Mouse (Mus musculus) CH12.LX (cell line): Measurements from ENCODE around the gene Mrln. TPM values are rescaled to one million over a fixed set of nuclear protein-coding genes. Genes with fewer than 3 reads are reported as not detected.

ENCODE experiments used
- DNase-seq: peaks from one replicate; pipeline ENCODE4 v3.0.0-alpha.2; 2013; ENCODE audit errors: extremely low read depth
- H3K27ac ChIP-seq: 2 replicates; pipeline ENCODE4 v1.5.1; 2012; ENCODE audit warnings: low read depth, mild to moderate bottlenecking, control low read depth, moderate library complexity; ENCODE audit not compliant: insufficient read depth
- H3K27me3 ChIP-seq: replicated peaks from 2 replicates; pipeline ENCODE3; 2012; ENCODE audit warnings: inconsistent platforms
- H3K36me3 ChIP-seq, 2 experiments: replicated peaks in 1 of 2; 2 replicates each; pipeline versions ENCODE3 to v1.6.1; 2012; ENCODE audit warnings: inconsistent platforms in 1 of 2, low read length in 1 of 2, mild to moderate bottlenecking in 1 of 2, mixed read lengths in 1 of 2, moderate library complexity in 1 of 2; ENCODE audit not compliant: control insufficient read depth in 1 of 2, insufficient read depth in 1 of 2
- H3K4me1 ChIP-seq, 2 experiments: 2 replicates each; pipeline ENCODE4 v1.6.1; 2012; ENCODE audit warnings: inconsistent platforms in 1 of 2, moderate library complexity in 1 of 2; ENCODE audit not compliant: insufficient read depth in 2 of 2, control insufficient read depth in 1 of 2
- H3K4me2 ChIP-seq: 2 replicates; pipeline ENCODE4 v1.6.1; 2012; ENCODE audit warnings: low read depth, mild to moderate bottlenecking, control low read depth; ENCODE audit not compliant: poor library complexity, insufficient read depth, severe bottlenecking
- H3K4me3 ChIP-seq, 3 experiments: fragments of 150-350 bp in 1 of 3; sonication (generic) in 1 of 3; replicated peaks in 1 of 3; 2 replicates each; pipeline versions ENCODE3 to v1.5.1; 2011 to 2012; ENCODE audit warnings: low read depth in 2 of 3, low read length in 2 of 3, mild to moderate bottlenecking in 2 of 3, moderate library complexity in 2 of 3, control low read depth in 1 of 3, improper control_type of control experiment in 1 of 3, inconsistent platforms in 1 of 3, mixed read lengths in 1 of 3; ENCODE audit not compliant: poor library complexity in 1 of 3
- H3K79me2 ChIP-seq: replicated peaks from 2 replicates; pipeline ENCODE4 v1.6.1; 2012; ENCODE audit warnings: mild to moderate bottlenecking, moderate library complexity; ENCODE audit not compliant: control insufficient read depth, poor library complexity, insufficient read depth, severe bottlenecking; ENCODE audit errors: extremely low read depth
- H3K9ac ChIP-seq: 2 replicates; pipeline ENCODE4 v1.6.1; 2012; ENCODE audit warnings: low read depth, mild to moderate bottlenecking, control low read depth, moderate library complexity; ENCODE audit not compliant: insufficient read depth
- H3K9me3 ChIP-seq: replicated peaks from 2 replicates; pipeline ENCODE3; 2012; ENCODE audit warnings: low read length, inconsistent platforms, mixed read lengths
- CHD1 ChIP-seq: IDR thresholded peaks from 2 replicates; pipeline ENCODE4 v1.6.1; 2012; ENCODE audit warnings: low read depth, low read length, improper control_type of control experiment, inconsistent platforms
- CHD2 ChIP-seq: IDR thresholded peaks from 2 replicates; pipeline ENCODE4 v1.6.1; 2011; ENCODE audit warnings: low read length, improper control_type of control experiment
- CTCF ChIP-seq, 2 experiments: IDR thresholded peaks in 1 of 2; conservative IDR thresholded peaks in 1 of 2; 2 replicates each; pipeline ENCODE4 v1.5.1; 2011 to 2012; ENCODE audit warnings: low read depth in 2 of 2, low read length in 2 of 2, improper control_type of control experiment in 1 of 2, inconsistent platforms in 1 of 2, mild to moderate bottlenecking in 1 of 2, moderate library complexity in 1 of 2
- GABPA ChIP-seq: IDR thresholded peaks from 2 replicates; pipeline ENCODE4 v1.6.1; 2012; ENCODE audit warnings: low read depth, low read length, improper control_type of control experiment, inconsistent platforms; ENCODE audit not compliant: insufficient replicate concordance
- HCFC1 ChIP-seq: IDR thresholded peaks from 2 replicates; pipeline ENCODE4 v1.6.1; 2012; ENCODE audit warnings: low read depth, mild to moderate bottlenecking, inconsistent platforms, low read length, improper control_type of control experiment
- JUND ChIP-seq: conservative IDR thresholded peaks from 2 replicates; pipeline ENCODE4 v1.6.1; 2011; ENCODE audit warnings: low read depth, low read length, improper control_type of control experiment
- KAT2A ChIP-seq: IDR thresholded peaks from 2 replicates; pipeline ENCODE4 v1.6.1; 2012; ENCODE audit warnings: low read length, improper control_type of control experiment, inconsistent platforms; ENCODE audit not compliant: insufficient replicate concordance
- MAZ ChIP-seq: IDR thresholded peaks from 2 replicates; pipeline ENCODE4 v1.6.1; 2012; ENCODE audit warnings: low read depth, mild to moderate bottlenecking, inconsistent platforms, low read length, improper control_type of control experiment, moderate library complexity
- MEF2A ChIP-seq: IDR thresholded peaks from 2 replicates; pipeline ENCODE4 v1.6.1; 2014; ENCODE audit warnings: low read depth, mild to moderate bottlenecking, inconsistent platforms, low read length, improper control_type of control experiment, borderline replicate concordance
- MXI1 ChIP-seq: IDR thresholded peaks from 2 replicates; pipeline ENCODE4 v1.6.1; 2011; ENCODE audit warnings: mild to moderate bottlenecking, low read depth, low read length, improper control_type of control experiment
- MYC ChIP-seq: IDR thresholded peaks from 2 replicates; pipeline ENCODE4 v1.6.1; 2011; ENCODE audit warnings: low read depth, mild to moderate bottlenecking, improper control_type of control experiment, low read length
- NELFE ChIP-seq: IDR thresholded peaks from 2 replicates; pipeline ENCODE4 v1.6.1; 2011; ENCODE audit warnings: low read depth, low read length, improper control_type of control experiment
- NRF1 ChIP-seq: IDR thresholded peaks from 2 replicates; pipeline ENCODE4 v1.6.1; 2014; ENCODE audit warnings: low read depth, mild to moderate bottlenecking, inconsistent platforms, low read length, improper control_type of control experiment, moderate library complexity
- PAX5 ChIP-seq: IDR thresholded peaks from 2 replicates; pipeline ENCODE4 v1.6.1; 2012; ENCODE audit warnings: low read length, inconsistent platforms, mixed read lengths
- POLR2A ChIP-seq: IDR thresholded peaks from 2 replicates; pipeline ENCODE4 v1.6.1; 2011; ENCODE audit warnings: low read depth, mild to moderate bottlenecking, improper control_type of control experiment, low read length
- POLR2AphosphoS2 ChIP-seq: IDR thresholded peaks from 2 replicates; pipeline ENCODE4 v1.6.1; 2011; ENCODE audit warnings: low read depth, low read length, improper control_type of control experiment
- RAD21 ChIP-seq: IDR thresholded peaks from 2 replicates; pipeline ENCODE4 v1.6.1; 2011; ENCODE audit warnings: low read depth, mild to moderate bottlenecking, low read length, improper control_type of control experiment, moderate library complexity
- RCOR1 ChIP-seq: conservative IDR thresholded peaks from 2 replicates; pipeline ENCODE4 v1.6.1; 2012; ENCODE audit warnings: low read depth, mild to moderate bottlenecking, inconsistent platforms, low read length, improper control_type of control experiment
- SMC3 ChIP-seq: IDR thresholded peaks from 2 replicates; pipeline ENCODE4 v1.6.1; 2011; ENCODE audit warnings: low read depth, low read length, improper control_type of control experiment
- TBP ChIP-seq: conservative IDR thresholded peaks from 2 replicates; pipeline ENCODE4 v1.6.1; 2011; ENCODE audit warnings: low read depth, low read length, improper control_type of control experiment
- UBTF ChIP-seq: IDR thresholded peaks from 2 replicates; pipeline ENCODE4 v1.6.1; 2012; ENCODE audit warnings: low read depth, mild to moderate bottlenecking, inconsistent platforms, low read length, improper control_type of control experiment, moderate library complexity
- ZKSCAN1 ChIP-seq: IDR thresholded peaks from 2 replicates; pipeline ENCODE4 v1.6.1; 2012; ENCODE audit warnings: low read depth, inconsistent platforms, low read length, improper control_type of control experiment, borderline replicate concordance
- ZMIZ1 ChIP-seq: IDR thresholded peaks from 2 replicates; pipeline ENCODE4 v1.6.1; 2012; ENCODE audit warnings: low read depth, mild to moderate bottlenecking, inconsistent platforms, low read length, improper control_type of control experiment
- dilution Hi-C: fragments of 300-500 bp; cut with MboI; formaldehyde crosslinking; loops from 2 replicates; pipeline ENCODE4 v1.14.3; 2020; ENCODE audit warnings: low sequenced_read_pairs; ENCODE audit not compliant: extremely low pct_unique_long_range_greater_than_20kb, extremely low pct_ligation_motif_present
- in situ Hi-C: fragments of 300-500 bp; cut with MboI; formaldehyde crosslinking; loops from 3 replicates; pipeline ENCODE4 v1.14.3; 2019; ENCODE audit warnings: low sequenced_read_pairs, low pct_ligation_motif_present, low pct_unique_long_range_greater_than_20kb, mixed read lengths
- polyA plus RNA-seq: library from polyadenylated mRNA; unstranded; fragments of >175 nt; gene quantifications from 2 replicates; pipeline ENCODE4 v1.2.1, GENCODE M21; 2012; ENCODE audit warnings: low read depth; ENCODE audit not compliant: insufficient read length
- total RNA-seq, 2 experiments: library from RNA; depleted of rRNA; stranded (reverse); fragments of 300-350 nt in 1 of 2; fragments of >200 nt in 1 of 2; gene quantifications; 2 replicates each; pipeline ENCODE4 v1.2.3; 2012 to 2014

The Mrln gene
- total and polyA plus RNA-seq, 3 experiments, result not detected

DNA sequence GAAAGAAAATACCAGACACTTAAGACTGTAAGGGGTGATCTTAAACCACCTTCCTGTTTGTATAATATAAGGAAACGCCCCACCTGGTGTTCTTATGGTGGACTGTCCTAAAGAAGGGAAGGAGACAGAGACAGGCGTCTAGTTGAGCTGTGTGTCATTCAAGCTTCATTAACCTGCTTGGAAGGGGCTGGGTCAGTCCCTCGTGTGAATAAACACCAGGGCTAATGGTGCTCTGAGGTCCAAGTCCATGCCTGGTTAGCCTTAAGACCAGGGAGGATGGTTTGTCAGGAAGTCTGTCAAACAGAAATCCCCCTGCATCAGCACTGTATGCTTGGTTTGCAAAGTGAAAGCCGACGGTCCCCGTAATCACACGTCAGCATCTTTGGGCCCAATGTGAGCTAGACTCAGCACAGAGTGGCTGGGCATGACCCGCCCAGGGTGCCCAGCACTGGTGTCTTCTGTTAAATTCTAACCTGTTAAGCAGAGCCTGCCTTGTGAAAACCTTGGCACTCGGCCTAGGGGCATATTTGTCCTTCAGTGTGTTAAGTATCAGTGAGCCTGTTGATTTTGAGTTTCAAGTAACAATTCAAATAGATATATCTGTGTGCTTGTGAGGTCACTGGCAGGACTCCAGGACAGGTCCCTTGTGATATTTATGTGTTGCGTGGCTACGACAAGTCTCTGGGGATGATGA, 23.0 kb upstream of the Mrln start:
- Histone ChIP-seq H3K4me1 (peaks cover 9 to 27% of the 10 kb centered on the region in 2 experiments), H3K9ac (no peak overlapping the region), H3K36me3 (peaks cover 38 to 88% of the 10 kb centered on the region in 2 experiments), H3K4me2 (no peak overlapping the region), H3K27me3 (no peaks in the 10 kb centered on the region), H3K27ac (no peak overlapping the region), H3K9me3 (no peaks in the 10 kb centered on the region), H3K4me3 (no peak overlapping the region), H3K79me2 (no peaks in the 10 kb centered on the region; the same call in 1 of the 2 replicates)
- dilution Hi-C loops, result no loop called here
- DNase-seq, result no peak
- no peak for TF ChIP-seq HCFC1
- in situ Hi-C loops, result no loop called here

DNA sequence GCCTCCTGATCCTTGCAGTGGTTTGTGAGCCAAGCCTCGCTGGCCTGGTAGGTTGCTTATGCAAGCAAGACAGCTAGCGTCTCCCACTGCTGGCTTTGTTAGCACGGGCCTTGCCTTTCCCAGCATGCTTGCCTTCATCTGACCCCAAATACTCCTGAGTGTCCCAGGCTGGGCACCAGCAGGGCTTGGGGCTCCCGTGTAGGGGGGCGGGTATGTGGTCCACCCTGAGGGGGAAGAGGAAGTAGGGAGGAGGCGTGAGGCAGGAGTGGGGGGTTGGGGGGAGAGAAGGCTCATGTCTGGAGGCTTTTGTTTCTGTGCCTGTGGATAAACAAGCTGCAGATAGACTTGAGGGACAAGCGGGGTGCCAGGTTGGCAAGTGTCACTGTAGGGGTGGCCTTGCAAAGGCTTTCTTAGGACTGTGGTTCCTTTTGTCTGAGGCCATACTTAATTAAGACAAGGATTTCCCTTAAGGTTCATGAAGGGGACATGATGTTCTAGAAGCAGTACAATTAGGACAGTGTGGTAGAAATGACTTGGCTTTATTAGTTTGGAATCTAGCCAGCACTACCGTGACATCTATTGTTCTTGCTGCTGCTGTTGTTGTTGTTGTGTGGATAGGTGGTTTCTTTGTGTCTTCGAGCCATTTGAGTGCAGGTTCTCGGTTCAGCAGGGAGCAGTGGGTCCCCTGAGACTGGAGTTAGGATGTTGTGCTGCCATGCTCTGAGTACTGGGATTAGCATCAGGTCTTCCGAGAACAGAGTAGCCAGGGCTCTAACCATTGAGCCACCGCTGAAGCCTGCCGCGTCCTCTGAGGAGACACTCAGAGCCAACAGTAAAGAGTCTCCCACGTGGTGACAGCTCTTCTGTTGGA, 21.0 kb upstream of the Mrln start:
- dilution Hi-C loops, result no loop called here

DNA sequence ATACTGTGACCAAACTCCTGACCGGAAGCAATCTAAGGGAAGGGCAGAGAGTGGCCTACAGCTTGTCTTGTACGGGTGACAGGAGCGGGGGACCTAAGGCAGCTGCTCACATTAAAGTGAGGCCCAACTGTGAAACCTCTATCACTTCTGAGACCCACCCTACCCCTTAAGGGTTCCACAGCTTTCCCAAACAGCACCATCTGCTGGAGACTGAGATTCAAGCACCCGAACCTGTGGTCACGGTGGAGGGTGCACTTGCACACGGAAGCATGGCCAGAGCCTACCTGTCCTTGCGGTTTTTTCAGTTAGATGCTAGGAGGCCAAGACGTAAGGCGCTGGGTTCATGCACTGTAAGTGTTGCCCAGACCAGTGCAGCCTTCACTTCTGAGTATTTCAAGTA, 18.3 kb upstream of the Mrln start:
- in situ Hi-C loops, result no loop called here
- Histone ChIP-seq H3K27ac (no peak overlapping the region), H3K4me1 (peaks cover 9 to 22% of the 10 kb centered on the region in 2 experiments), H3K36me3 (peaks cover 51 to 95% of the 10 kb centered on the region in 2 experiments), H3K9me3 (no peaks in the 10 kb centered on the region), H3K79me2 (no peaks in the 10 kb centered on the region; the same call in 1 of the 2 replicates), H3K4me2 (no peak overlapping the region), H3K4me3 (no peak overlapping the region), H3K27me3 (no peaks in the 10 kb centered on the region), H3K9ac (no peak overlapping the region)
- dilution Hi-C loops, result no loop called here
- TF ChIP-seq PAX5, result no peak
- TF ChIP-seq RAD21, result peak; percentile 26
- TF ChIP-seq CTCF (conservative IDR thresholded peaks at IDR 0.05 in 1 of 2, IDR thresholded peaks at IDR 0.05 in 1 of 2; ENCODE audit: low read depth in 2 of 2, low read length in 2 of 2), result peak; percentile 29 to 55
- TF ChIP-seq SMC3, result peak; percentile 65
- no peak for TF ChIP-seq TBP
- TF ChIP-seq POLR2A, result no peak
- no peak for DNase-seq

More for the DNA sequence above, 21.0 kb upstream of the Mrln start:
- no peaks in the 10 kb centered on the region for H3K9me3 ChIP-seq
- H3K4me1 ChIP-seq, result peaks cover 9 to 27% of the 10 kb centered on the region in 2 experiments
- no peak overlapping the region for H3K27ac ChIP-seq
- H3K9ac ChIP-seq, result no peak overlapping the region
- no peak overlapping the region for H3K4me2 ChIP-seq
- H3K79me2 ChIP-seq, result no peaks in the 10 kb centered on the region; the same call in 1 of the 2 replicates
- no peaks in the 10 kb centered on the region for H3K27me3 ChIP-seq
- TF ChIP-seq CHD2 (no peak), GABPA (no peak), JUND (no peak), ZMIZ1 (no peak), MYC (no peak), POLR2A (no peak), NRF1 (no peak), MEF2A (no peak), CHD1 (no peak), MXI1 (no peak), UBTF (no peak), PAX5 (no peak), SMC3 (no peak), MAZ (no peak), ZKSCAN1 (no peak), RAD21 (no peak), RCOR1 (no peak), NELFE (no peak), KAT2A (no peak), POLR2AphosphoS2 (no peak)
- H3K4me3 ChIP-seq, result no peak overlapping the region
- in situ Hi-C loops, result no loop called here
- H3K36me3 ChIP-seq, result peaks cover 42 to 86% of the 10 kb centered on the region in 2 experiments
- no peak for DNase-seq
